In genomic region chr8:94296312-94296991, GRCm38 (mm10) we compare ENCODE assay signal across 15 mouse cellular contexts. TPM values are rescaled to one million over a fixed set of nuclear protein-coding genes. Genes with fewer than 3 reads are reported as not detected.
A peak's percentile ranks its signal among the peaks of the same experiment; 100 is the strongest.
DNase-seq lines count a peak whose midpoint lies in the region; ATAC-seq and TF ChIP-seq lines count a peak whose summit lies in the region.
"Had no signal": no experiment of that assay in that cellular context is flagged by ENCODE, and none has a peak within 500 bp of the region (broad histone marks: within the 10 kb centered on the region; RNA-seq: fewer than 3 reads in every experiment).

No protein-coding gene starts in this region.

- no peak for TF ChIP-seq EP300 in heart, postnatal 0 days (IDR thresholded peaks at IDR 0.05; ENCODE audit: low read depth)

- H3K27ac ChIP-seq in heart, postnatal 0 days (ENCODE audit: low read depth) = peak overlapping the region; percentile 51
- peak overlapping the region; percentile 82 for H3K27ac ChIP-seq in lung, embryonic 16.5 days (ENCODE audit: low read length)
- no peak overlapping the region for H3K27ac ChIP-seq in intestine, embryonic 15.5 days
- peak overlapping the region; percentile 84; the same call in 1 of the 2 replicates for H3K27ac ChIP-seq in olfactory bulb, adult 2 months (ENCODE audit: insufficient read depth, low read depth, low read length)
- H3K27ac ChIP-seq: kidney, postnatal 0 days; limb, embryonic 10.5 days; liver, embryonic 15.5 days; midbrain, embryonic 12.5 days had no signal

- H3K36me3 ChIP-seq in heart, postnatal 0 days (replicated peaks; ENCODE audit: control insufficient read depth, insufficient read depth, low read length) = peaks cover 28% of the 10 kb centered on the region
- H3K36me3 ChIP-seq in lung, embryonic 16.5 days (ENCODE audit: control insufficient read depth, insufficient read depth, low read length) = no peaks in the 10 kb centered on the region
- H3K36me3 ChIP-seq in intestine, embryonic 15.5 days = no peaks in the 10 kb centered on the region

- no peak for TF ChIP-seq CTCF in heart, postnatal 0 days (IDR thresholded peaks at IDR 0.05; ENCODE audit: low read depth)
- TF ChIP-seq CTCF in olfactory bulb, adult 2 months (IDR thresholded peaks at IDR 0.05; ENCODE audit: insufficient read depth, low read depth, low read length) = no peak

- TF ChIP-seq POLR2A in olfactory bulb, adult 2 months (IDR thresholded peaks at IDR 0.05; ENCODE audit: insufficient read depth, low read depth, low read length) = no peak

- peaks cover 18% of the 10 kb centered on the region for H3K4me1 ChIP-seq in heart, postnatal 0 days (ENCODE audit: control insufficient read depth, insufficient read depth)
- peaks cover 32% of the 10 kb centered on the region for H3K4me1 ChIP-seq in lung, embryonic 16.5 days (replicated peaks; ENCODE audit: control insufficient read depth, insufficient read depth, low read length)
- H3K4me1 ChIP-seq in intestine, embryonic 15.5 days (replicated peaks) = peaks cover 3% of the 10 kb centered on the region; the same call in 1 of the 2 replicates
- H3K4me1 ChIP-seq in olfactory bulb, adult 2 months (ENCODE audit: control insufficient read depth, insufficient read depth, low read length) = peaks cover 30% of the 10 kb centered on the region
- H3K4me1 ChIP-seq: limb, embryonic 10.5 days had no signal

- intact Hi-C loops in heart, postnatal 10 days (cut with DNase I) = no loop called here

- peak; percentile 58 for DNase-seq in heart, postnatal 0 days (ENCODE audit: low spot score)
- DNase-seq in heart, postnatal 10 days = no peak
- DNase-seq in lung, postnatal 10 days = no peak
- DNase-seq in cerebellum, adult 11-12 months = no peak
- DNase-seq in frontal cortex, postnatal 14 days (ENCODE audit: low spot score in 2 of 2) = no peak

- H3K9ac ChIP-seq in heart, postnatal 0 days (replicated peaks; ENCODE audit: low read depth, low read length) = no peak overlapping the region
- H3K9ac ChIP-seq in lung, embryonic 16.5 days (ENCODE audit: low read length) = no peak overlapping the region
- H3K9ac ChIP-seq in intestine, embryonic 15.5 days = no peak overlapping the region
- H3K9ac ChIP-seq: liver, embryonic 15.5 days; midbrain, embryonic 12.5 days had no signal

- no peak overlapping the region for H3K4me2 ChIP-seq in heart, postnatal 0 days (ENCODE audit: low read depth, low read length)
- no peak overlapping the region for H3K4me2 ChIP-seq in lung, embryonic 16.5 days (ENCODE audit: low read depth, low read length)
- H3K4me2 ChIP-seq in intestine, embryonic 15.5 days (replicated peaks) = no peak overlapping the region
- H3K4me2 ChIP-seq: liver, embryonic 15.5 days; midbrain, embryonic 12.5 days had no signal

- no peak overlapping the region for H3K4me3 ChIP-seq in heart, postnatal 0 days (ENCODE audit: low read depth, low read length)
- H3K4me3 ChIP-seq in lung, embryonic 16.5 days (ENCODE audit: low read length) = no peak overlapping the region
- H3K4me3 ChIP-seq in intestine, embryonic 15.5 days (replicated peaks) = no peak overlapping the region
- H3K4me3 ChIP-seq in olfactory bulb, adult 2 months (ENCODE audit: insufficient read depth, low read depth, low read length) = no peak overlapping the region
- H3K4me3 ChIP-seq: limb, embryonic 10.5 days; liver, embryonic 15.5 days; midbrain, embryonic 12.5 days had no signal

- H3K27me3 ChIP-seq in heart, postnatal 0 days (ENCODE audit: control insufficient read depth, insufficient read depth, low read length) = no peaks in the 10 kb centered on the region
- H3K27me3 ChIP-seq in lung, embryonic 16.5 days (ENCODE audit: control insufficient read depth, insufficient read depth, low read depth, low read length) = no peaks in the 10 kb centered on the region
- no peaks in the 10 kb centered on the region for H3K27me3 ChIP-seq in intestine, embryonic 15.5 days (replicated peaks)
- H3K27me3 ChIP-seq: liver, embryonic 15.5 days; midbrain, embryonic 12.5 days had no signal

- 36% methylated on average over 9 of the region's 9 CpGs for WGBS in heart, postnatal 0 days
- WGBS in lung, embryonic 16.5 days = 61% methylated on average over 9 of the region's 9 CpGs
- 56% methylated on average over 9 of the region's 9 CpGs for WGBS in intestine, embryonic 15.5 days
- WGBS in olfactory bulb, adult 2 months = 60% methylated on average over 9 of the region's 9 CpGs

- ATAC-seq in heart, postnatal 0 days (ENCODE audit: insufficient read depth, low read depth) = peak; percentile 77
- ATAC-seq in lung, embryonic 16.5 days (ENCODE audit: low read depth) = peak; percentile 8; the same call in 1 of the 2 replicates
- peak; percentile 71; the same call in 1 of the 2 replicates for ATAC-seq in intestine, embryonic 15.5 days
- ATAC-seq: activated CD4-positive, CD25-positive, alpha-beta regulatory T cell, adult 4 months; forebrain, embryonic 14.5 days had no signal

- H3K9me3 ChIP-seq in heart, postnatal 0 days (replicated peaks; ENCODE audit: control insufficient read depth, low read length) = no peaks in the 10 kb centered on the region
- no peaks in the 10 kb centered on the region for H3K9me3 ChIP-seq in lung, embryonic 16.5 days (ENCODE audit: control insufficient read depth, low read length)
- H3K9me3 ChIP-seq in intestine, embryonic 15.5 days = no peaks in the 10 kb centered on the region
- H3K9me3 ChIP-seq: limb, embryonic 10.5 days; liver, embryonic 15.5 days; midbrain, embryonic 12.5 days had no signal

RNA-seq across cellular contexts. Expression of gene Slc12a3, which starts 32.5 kb away (rescaled TPM):
- total RNA-seq in heart, postnatal 0 days (2014; rRNA removed; ENCODE audit: low replicate concordance) = 0.58 TPM in 1 of 2 replicates, not detected in the other
- 0.07 and 0.14 TPM in 2 replicates for polyA plus RNA-seq in heart, postnatal 0 days (2015; fragmentation: Nextera tagmentation; extraction: Ambion mirVana)
- total RNA-seq in heart, postnatal 10 days (2021) = under 1 TPM in 1 of 2 experiments, not detected in 1; 0.38 TPM
- polyA plus RNA-seq in lung, embryonic 16.5 days (2015; fragmentation: Nextera tagmentation; extraction: Ambion mirVana) = 0.08 and 0.13 TPM in 2 replicates
- 0.06 and 0.10 TPM in 2 replicates for polyA plus RNA-seq in intestine, embryonic 15.5 days (2015; fragmentation: Nextera tagmentation; extraction: Ambion mirVana)
- not detected in 2 replicates for polyA plus RNA-seq in olfactory bulb, adult 2 months (2012; ENCODE audit: insufficient read depth, insufficient read length, low replicate concordance, missing spikeins)
- total RNA-seq: hematopoietic stem cell, adult 5-6 weeks had no signal
- polyA plus RNA-seq: activated CD4-positive, CD25-positive, alpha-beta regulatory T cell, adult 4 months; forebrain, embryonic 14.5 days; limb, embryonic 10.5 days; midbrain, embryonic 12.5 days had no signal

Comparison
In these comparisons a context has a peak if more than half of its experiments do, and no peak if none do; other contexts are left out.
1. ATAC-seq: peak in every context shown above with its lines; median percentile 77 in heart, postnatal 0 days; 71 in intestine, embryonic 15.5 days; 8 in lung, embryonic 16.5 days.